In genomic region chr16:34095548-34096141, GRCm38 (mm10) we compare ENCODE assay signal across 8 mouse cellular contexts.
A peak's percentile ranks its signal among the peaks of the same experiment; 100 is the strongest.
DNase-seq lines count a peak whose midpoint lies in the region; ATAC-seq and TF ChIP-seq lines count a peak whose summit lies in the region.

No protein-coding gene starts in this region.

- TF ChIP-seq POLR2A in testis, adult 2 months (IDR thresholded peaks at IDR 0.05; ENCODE audit: control insufficient read depth, low read depth, low read length), result no peak

- H3K27ac ChIP-seq in intestine, embryonic 16.5 days (ENCODE audit: low read length), result peak overlapping the region; percentile 68; the same call in 1 of the 2 replicates
- peak overlapping the region; percentile 74 for H3K27ac ChIP-seq in liver, postnatal 0 days (ENCODE audit: low read depth)
- H3K27ac ChIP-seq in neural tube, embryonic 11.5 days (ENCODE audit: low read depth, low read length), result no peak overlapping the region
- H3K27ac ChIP-seq in testis, adult 2 months (ENCODE audit: control insufficient read depth, insufficient read depth, low read depth, low read length), result no peak overlapping the region

- H3K4me3 ChIP-seq in intestine, embryonic 16.5 days (ENCODE audit: low read length), result peak overlapping the region; percentile 70
- H3K4me3 ChIP-seq in liver, postnatal 0 days (ENCODE audit: low read depth, low read length), result peak overlapping the region; percentile 66
- H3K4me3 ChIP-seq in neural tube, embryonic 11.5 days (ENCODE audit: low read depth, low read length), result peak overlapping the region; percentile 34
- H3K4me3 ChIP-seq in testis, adult 2 months (ENCODE audit: control insufficient read depth, low read depth, low read length), result peak overlapping the region; percentile 19

- H3K4me1 ChIP-seq in intestine, embryonic 16.5 days (ENCODE audit: control insufficient read depth, insufficient read depth, low read length), result peaks cover 9% of the 10 kb centered on the region; the same call in 1 of the 2 replicates
- H3K4me1 ChIP-seq in liver, postnatal 0 days (ENCODE audit: insufficient read depth), result peaks cover 11% of the 10 kb centered on the region
- H3K4me1 ChIP-seq in neural tube, embryonic 11.5 days (ENCODE audit: control insufficient read depth, insufficient read depth, low read length), result peaks cover 10% of the 10 kb centered on the region; the same call in 1 of the 2 replicates
- H3K4me1 ChIP-seq in testis, adult 2 months (ENCODE audit: control insufficient read depth, insufficient read depth, low read length), result peaks cover 16% of the 10 kb centered on the region

- under 1% methylated on average over 34 of the region's 34 CpGs for WGBS in intestine, embryonic 16.5 days
- WGBS in liver, postnatal 0 days (ENCODE audit: insufficient replicate concordance), result under 1% methylated on average over 34 of the region's 34 CpGs
- WGBS in neural tube, embryonic 11.5 days, result under 1% methylated on average over 33 of the region's 34 CpGs

- no peaks in the 10 kb centered on the region for H3K36me3 ChIP-seq in intestine, embryonic 16.5 days (ENCODE audit: control insufficient read depth, insufficient read depth, low read length)
- H3K36me3 ChIP-seq in liver, postnatal 0 days (replicated peaks; ENCODE audit: insufficient read depth, low read length), result no peaks in the 10 kb centered on the region
- no peaks in the 10 kb centered on the region for H3K36me3 ChIP-seq in neural tube, embryonic 11.5 days (ENCODE audit: control insufficient read depth, insufficient read depth, low read length)
- no peaks in the 10 kb centered on the region for H3K36me3 ChIP-seq in testis, adult 2 months (ENCODE audit: control insufficient read depth, insufficient read depth, low read length)

- no peak for TF ChIP-seq EP300 in liver, postnatal 0 days (IDR thresholded peaks at IDR 0.05; ENCODE audit: low read depth)

- DNase-seq in ZHBTc4 (ENCODE audit: low read depth, low spot score), result peak; percentile 89
- DNase-seq in embryo, embryonic 10.5 days (ENCODE audit: low spot score), result peak; percentile 78
- DNase-seq in heart, adult 11 months, result peak; percentile 98
- peak; percentile 85 for DNase-seq in liver, postnatal 0 days
- DNase-seq in neural tube, embryonic 11.5 days (ENCODE audit: low spot score), result peak; percentile 65
- DNase-seq in left cerebral cortex, adult 8-10 months (ENCODE audit: low spot score in 2 of 2), result no peak

- H3K4me2 ChIP-seq in intestine, embryonic 16.5 days (ENCODE audit: low read depth, low read length), result peak overlapping the region; percentile 94
- H3K4me2 ChIP-seq in liver, postnatal 0 days (ENCODE audit: low read depth, low read length), result peak overlapping the region; percentile 82
- peak overlapping the region; percentile 59 for H3K4me2 ChIP-seq in neural tube, embryonic 11.5 days (ENCODE audit: low read depth)

- peak overlapping the region; percentile 75 for H3K9ac ChIP-seq in intestine, embryonic 16.5 days (ENCODE audit: low read depth, low read length)
- H3K9ac ChIP-seq in liver, postnatal 0 days (replicated peaks), result peak overlapping the region; percentile 68
- H3K9ac ChIP-seq in neural tube, embryonic 11.5 days (ENCODE audit: low read length), result peak overlapping the region; percentile 23; the same call in 1 of the 2 replicates

- peak; percentile 90 for ATAC-seq in intestine, embryonic 16.5 days
- ATAC-seq in liver, postnatal 0 days, result peak; percentile 93
- 0 out of 2 replicates have a peak, but pooled peaks have one; percentile 35 for ATAC-seq in neural tube, embryonic 11.5 days (ENCODE audit: insufficient read depth, low FRiP score, low TSS enrichment)

- no peaks in the 10 kb centered on the region; the same call in 1 of the 2 replicates for H3K27me3 ChIP-seq in intestine, embryonic 16.5 days (replicated peaks; ENCODE audit: control insufficient read depth, insufficient read depth, low read length)
- 0 out of 2 replicates have a peak, but pooled peaks cover 4% of the 10 kb centered on the region for H3K27me3 ChIP-seq in liver, postnatal 0 days (ENCODE audit: insufficient read depth, low read length)
- no peaks in the 10 kb centered on the region for H3K27me3 ChIP-seq in neural tube, embryonic 11.5 days (ENCODE audit: control insufficient read depth, insufficient read depth, low read length)
- H3K27me3 ChIP-seq in testis, adult 2 months (ENCODE audit: control insufficient read depth, insufficient read depth, low read length), result no peaks in the 10 kb centered on the region

- TF ChIP-seq CTCF in liver, postnatal 0 days (IDR thresholded peaks at IDR 0.05; ENCODE audit: low read depth), result no peak
- no peak for TF ChIP-seq CTCF in testis, adult 2 months (IDR thresholded peaks at IDR 0.05; ENCODE audit: control insufficient read depth, insufficient read depth, insufficient replicate concordance, low read depth, low read length)

- no peaks in the 10 kb centered on the region for H3K9me3 ChIP-seq in intestine, embryonic 16.5 days (ENCODE audit: control insufficient read depth, low read length)
- H3K9me3 ChIP-seq in liver, postnatal 0 days (ENCODE audit: low read length), result no peaks in the 10 kb centered on the region
- no peaks in the 10 kb centered on the region for H3K9me3 ChIP-seq in neural tube, embryonic 11.5 days (ENCODE audit: control insufficient read depth, low read length)

Comparison
In these comparisons a context has a peak if more than half of its experiments do, and no peak if none do; other contexts are left out.
1. DNase-seq: peak in ZHBTc4 (single experiment), embryo, embryonic 10.5 days (single experiment), heart, adult 11 months (single experiment), liver, postnatal 0 days (single experiment) and neural tube, embryonic 11.5 days (single experiment); none in left cerebral cortex, adult 8-10 months (0 of 2).
2. ATAC-seq: peak in every context shown above with its lines; median percentile 93 in liver, postnatal 0 days; 90 in intestine, embryonic 16.5 days; 35 in neural tube, embryonic 11.5 days.
3. H3K27ac ChIP-seq: peak in intestine, embryonic 16.5 days (single experiment) and liver, postnatal 0 days (single experiment); none in neural tube, embryonic 11.5 days (single experiment) and testis, adult 2 months (single experiment).
4. H3K4me3 ChIP-seq: peak in every context shown above with its lines; median percentile 70 in intestine, embryonic 16.5 days; 66 in liver, postnatal 0 days; 34 in neural tube, embryonic 11.5 days; 19 in testis, adult 2 months.
5. H3K9ac ChIP-seq: peak in every context shown above with its lines; median percentile 75 in intestine, embryonic 16.5 days; 68 in liver, postnatal 0 days; 23 in neural tube, embryonic 11.5 days.
6. Peak in every context shown above with its lines, with median percentiles within 50 percentile points of each other: H3K4me2 ChIP-seq.